Mouse (Mus musculus) testis, adult 2 months (tissue): ENCODE data around the gene Hist3h2a.

Source experiments
- CTCF ChIP-seq: fragments of 200-500 bp; IDR thresholded peaks from 2 replicates; pipeline ENCODE4 v1.5.1; 2012; ENCODE audit warnings: low read depth, mild to moderate bottlenecking, inconsistent platforms, low read length, moderate library complexity; ENCODE audit not compliant: control insufficient read depth, insufficient read depth, insufficient replicate concordance
- POLR2A ChIP-seq: fragments of 200-500 bp; IDR thresholded peaks from 2 replicates; pipeline ENCODE4 v1.6.1; 2012; ENCODE audit warnings: low read depth, mild to moderate bottlenecking, inconsistent platforms, low read length, moderate library complexity; ENCODE audit not compliant: control insufficient read depth

DNA sequence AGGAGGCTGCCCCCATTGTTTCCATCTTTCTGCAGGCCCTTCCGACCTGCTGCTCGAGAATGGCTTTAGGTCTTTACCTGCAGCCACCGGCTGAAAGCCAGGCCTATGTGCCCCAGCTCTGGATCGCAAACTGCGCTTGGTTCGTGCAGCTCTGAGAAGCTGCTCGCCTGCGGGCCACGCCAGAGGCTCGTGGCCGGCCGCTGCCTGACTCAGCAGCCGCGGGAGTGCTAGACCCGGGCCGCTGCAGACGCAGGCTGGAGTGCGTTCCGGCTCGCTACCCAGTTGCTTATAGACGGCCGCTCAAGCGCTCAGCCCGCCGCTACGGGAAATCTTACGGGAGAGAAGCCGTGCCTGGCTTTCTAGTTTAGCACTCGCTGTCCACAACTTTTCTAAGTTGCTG is 22.7 kb downstream of the Hist3h2a start:
- TF ChIP-seq POLR2A (no peak), CTCF (no peak)
